Mouse (Mus musculus) right cerebral cortex, postnatal 36 days (tissue): ENCODE data around the gene Gdf2.

Source experiments
- DNase-seq, 2 experiments: peaks; one replicate each; pipeline ENCODE4 v3.0.0; 2022; ENCODE audit warnings: low spot score in 2 of 2, mixed read lengths in 1 of 2

Gdf2 gene

GRCm38 (mm10) chr14:33940739-33941138 is at the start of gene Gdf2:
Gene Gdf2 (plus strand): TSS chr14:33941039.
- no peak for DNase-seq

- DNase-seq = no peak
These were observed 49.3 kb upstream of the Gdf2 start for GRCm38 (mm10) chr14:33891507-33891906.

- DNase-seq = no peak
These were observed 45.1 kb upstream of the Gdf2 start for GRCm38 (mm10) chr14:33895777-33896176.

- DNase-seq = no peak
These were observed 44.1 kb upstream of the Gdf2 start for GRCm38 (mm10) chr14:33896628-33897300.

GRCm38 (mm10) chr14:33902783-33903182 is 38.1 kb upstream of the Gdf2 start:
- DNase-seq = no peak

- DNase-seq = no peak
These were observed 37.6 kb upstream of the Gdf2 start for GRCm38 (mm10) chr14:33903199-33903598.

GRCm38 (mm10) chr14:33904851-33905250 is 36.0 kb upstream of the Gdf2 start:
- DNase-seq = no peak

GRCm38 (mm10) chr14:33913727-33914126 is 27.1 kb upstream of the Gdf2 start:
- no peak for DNase-seq

GRCm38 (mm10) chr14:33914206-33914605 is 26.6 kb upstream of the Gdf2 start:
- DNase-seq = no peak

GRCm38 (mm10) chr14:33920727-33921559 is 19.9 kb upstream of the Gdf2 start:
- DNase-seq = peak in 1 of 2 experiments; percentile 31

GRCm38 (mm10) chr14:33922771-33923167 is 18.1 kb upstream of the Gdf2 start:
- no peak for DNase-seq

GRCm38 (mm10) chr14:33923168-33924070 is 17.4 kb upstream of the Gdf2 start, which contains the start of gene Gdf10:
Gene Gdf10 (plus strand): TSS chr14:33923587.
- DNase-seq = peak; percentile 25 to 37

- DNase-seq = no peak
These were observed 9.0 kb upstream of the Gdf2 start for GRCm38 (mm10) chr14:33931853-33932252.

- peak in 1 of 2 experiments; percentile 26 for DNase-seq
These were observed 7.7 kb upstream of the Gdf2 start for GRCm38 (mm10) chr14:33932935-33933703.

- DNase-seq = peak; percentile 30 to 38
These were observed 7.0 kb upstream of the Gdf2 start for GRCm38 (mm10) chr14:33933778-33934317.

- peak; percentile 21 to 34 for DNase-seq
These were observed 1.7 kb upstream of the Gdf2 start for GRCm38 (mm10) chr14:33939117-33939516.

- DNase-seq = no peak
These were observed 1.4 kb downstream of the Gdf2 start for GRCm38 (mm10) chr14:33942222-33942621.

GRCm38 (mm10) chr14:33946125-33946524 is 5.3 kb downstream of the Gdf2 start:
- DNase-seq = no peak

GRCm38 (mm10) chr14:33952233-33952981 is 11.6 kb downstream of the Gdf2 start:
- DNase-seq = no peak

- no peak for DNase-seq
These were observed 12.9 kb downstream of the Gdf2 start, which contains the start of gene Rbp3 for GRCm38 (mm10) chr14:33953761-33954160. Gene Rbp3 (plus strand): TSS chr14:33954003.
